Mouse (Mus musculus): ENCODE results near the gene Cnnm2.

DNA sequence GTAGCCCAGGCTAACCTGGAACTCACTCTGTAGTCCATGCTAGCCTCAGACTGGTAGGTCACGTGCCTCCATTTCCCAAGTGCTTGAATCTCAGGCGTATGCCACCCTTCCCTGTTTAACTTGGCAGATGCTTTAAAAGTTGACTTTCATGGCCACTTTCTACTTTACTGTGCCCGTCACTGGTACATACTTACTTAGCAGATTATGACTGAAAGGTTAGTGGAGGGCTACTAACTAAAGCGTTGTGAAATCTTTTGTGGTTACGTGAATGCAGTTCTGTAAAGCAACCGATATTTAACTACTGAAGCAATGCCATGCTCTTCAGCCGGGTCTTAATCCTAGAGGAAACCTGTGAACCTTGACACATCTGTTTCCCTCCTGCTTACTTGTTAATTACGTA lies 30.5 kb downstream of the Cnnm2 start:
- TF ChIP-seq CHD2 (IDR thresholded peaks at IDR 0.05; ENCODE audit: low read depth, low read length) (no peak), HCFC1 (IDR thresholded peaks at IDR 0.05; ENCODE audit: borderline replicate concordance, insufficient read depth, low read length) (no peak), ZC3H11A (IDR thresholded peaks at IDR 0.05; ENCODE audit: borderline replicate concordance, low read depth, low read length) (no peak)

Data from ES-E14 (cell line).